Mouse (Mus musculus) Patski (cell line): ENCODE measurements around the gene Obp2a. TPM values are rescaled to one million over a fixed set of nuclear protein-coding genes. Genes with fewer than 3 reads are reported as not detected.
"Not testable (repeated sequence)": the region's sequence is repeated elsewhere in the genome, so short reads cannot be mapped to it uniquely, and the experiment has no call there.

ENCODE experiments used
- ATAC-seq: fragments of 100-300 bp; one replicate; pipeline ENCODE4 v1.8.0; 2021
- CTCF ChIA-PET: fragments of 350-600 bp; sonication (Branson Sonifier 250); formaldehyde crosslinking; loops from one replicate; lab custom pipeline; 2022; ENCODE audit warnings: inconsistent platforms; lab: Charles Lee
- POLR2A ChIA-PET: fragments of 350-600 bp; sonication (Branson Sonifier 250); formaldehyde crosslinking; loops from one replicate; lab custom pipeline; 2022; ENCODE audit warnings: antibody characterized with exemption, inconsistent platforms; lab: Charles Lee
- DNase-seq: peaks from one replicate; pipeline ENCODE4 v3.0.0-alpha.2; 2011; ENCODE audit warnings: low read depth, low spot score
- H3K27me3 ChIP-seq: fragments of 371-371 bp; one replicate; pipeline ENCODE4 v1.5.1; 2021
- CTCF ChIP-seq: fragments of 100-300 bp; IDR thresholded peaks from one replicate; pipeline ENCODE4 v1.5.1; 2021
- in situ Hi-C: fragments of 300-500 bp; cut with MboI; formaldehyde crosslinking; loops from 3 replicates; pipeline ENCODE4 v1.11.1; 2018; ENCODE audit warnings: low pct_unique_long_range_greater_than_20kb, mixed read lengths
- polyA plus RNA-seq: library from polyadenylated mRNA; unstranded; gene quantifications from one replicate; pipeline ENCODE4 v1.2.3, GENCODE M21; 2021

The Obp2a gene
- polyA plus RNA-seq, 1 experiment from 2014 or later: not detected

GRCm38 (mm10) chr2:25676486-25676885, 23.4 kb upstream of the Obp2a start, which contains the start of gene Lcn6:
Lcn6 (plus strand) TSS chr2:25676786.
- H3K27me3 ChIP-seq: peaks cover 23% of the 10 kb centered on the region
- DNase-seq (no peak), ATAC-seq (no peak)
- in situ Hi-C loops: no loop called here
- TF ChIP-seq CTCF: no peak
- CTCF ChIA-PET: interaction anchor here (1.5 kb wide), 1 partner anchor 16 kb away, joined by 4 read pairs; no protein-coding TSS in a partner anchor
- POLR2A ChIA-PET: no interaction called here

- peaks cover 26% of the 10 kb centered on the region for H3K27me3 ChIP-seq
- CTCF ChIA-PET: no interaction called here
- in situ Hi-C loops: no loop called here
- no peak for TF ChIP-seq CTCF
- POLR2A ChIA-PET: no interaction called here
- ATAC-seq (no peak), DNase-seq (no peak)
Measured at GRCm38 (mm10) chr2:25679559-25679958, 20.3 kb upstream of the Obp2a start.

GRCm38 (mm10) chr2:25682426-25682825, 17.4 kb upstream of the Obp2a start, which contains the start of gene Lcn10:
Lcn10 (plus strand) TSS chr2:25682726.
- ChIA-PET POLR2A (no interaction called here), CTCF (no interaction called here)
- DNase-seq (no peak), ATAC-seq (no peak)
- no peak for TF ChIP-seq CTCF
- peaks cover 26% of the 10 kb centered on the region for H3K27me3 ChIP-seq
- in situ Hi-C loops: no loop called here

GRCm38 (mm10) chr2:25686941-25687340, 12.9 kb upstream of the Obp2a start:
- TF ChIP-seq CTCF: no peak
- in situ Hi-C loops: no loop called here
- DNase-seq (no peak), ATAC-seq (no peak)
- H3K27me3 ChIP-seq: peaks cover 11% of the 10 kb centered on the region
- ChIA-PET POLR2A (no interaction called here), CTCF (no interaction called here)

GRCm38 (mm10) chr2:25694605-25695004, 5.2 kb upstream of the Obp2a start:
- TF ChIP-seq CTCF: peak; percentile 74
- DNase-seq (no peak), ATAC-seq (peak; percentile 39)
- CTCF ChIA-PET: interaction anchor here (2.4 kb wide), 1 partner anchor 12 kb away, joined by 14 read pairs; the partner anchor contains the start of gene Bmyc
- peaks cover 4% of the 10 kb centered on the region for H3K27me3 ChIP-seq
- POLR2A ChIA-PET: no interaction called here
- in situ Hi-C loops: no loop called here

GRCm38 (mm10) chr2:25696951-25697350, 2.9 kb upstream of the Obp2a start:
- ATAC-seq (no peak), DNase-seq (no peak)
- no peak for TF ChIP-seq CTCF
- ChIA-PET CTCF (no interaction called here), POLR2A (no interaction called here)
- in situ Hi-C loops: no loop called here
- peaks cover 4% of the 10 kb centered on the region for H3K27me3 ChIP-seq

- TF ChIP-seq CTCF: no peak
- in situ Hi-C loops: no loop called here
- CTCF ChIA-PET: no interaction called here
- POLR2A ChIA-PET: no interaction called here
- H3K27me3 ChIP-seq: peaks cover 4% of the 10 kb centered on the region
- no peak for DNase-seq
- ATAC-seq: no peak
Measured at GRCm38 (mm10) chr2:25698696-25699095, 1.1 kb upstream of the Obp2a start.

GRCm38 (mm10) chr2:25701001-25701400, 1.2 kb downstream of the Obp2a start:
- in situ Hi-C loops: no loop called here
- POLR2A ChIA-PET: interaction anchor here (0.6 kb wide), 1 partner anchor 712 kb away, joined by 3 read pairs; no protein-coding TSS in a partner anchor
- ATAC-seq: no peak
- no peak for TF ChIP-seq CTCF
- DNase-seq: no peak
- H3K27me3 ChIP-seq: peaks cover 4% of the 10 kb centered on the region
- CTCF ChIA-PET: no interaction called here

GRCm38 (mm10) chr2:25703706-25704105, 3.9 kb downstream of the Obp2a start:
- no peak for TF ChIP-seq CTCF
- ChIA-PET POLR2A (no interaction called here), CTCF (no interaction called here)
- H3K27me3 ChIP-seq: peaks cover 4% of the 10 kb centered on the region
- in situ Hi-C loops: no loop called here
- ATAC-seq (no peak), DNase-seq (no peak)

GRCm38 (mm10) chr2:25706643-25707481, 7.0 kb downstream of the Obp2a start, which contains the start of gene Bmyc:
Bmyc (plus strand) TSS chr2:25706739.
- ATAC-seq (peak; percentile 70), DNase-seq (no peak)
- peaks cover 4% of the 10 kb centered on the region for H3K27me3 ChIP-seq
- TF ChIP-seq CTCF: peak; percentile 76
- CTCF ChIA-PET: interaction anchor here (2.9 kb wide), 1 partner anchor 12 kb away, joined by 14 read pairs; no protein-coding TSS in a partner anchor
- in situ Hi-C loops: no loop called here
- POLR2A ChIA-PET: interaction anchor here (0.9 kb wide), 1 partner anchor 69 kb away, joined by 3 read pairs; no protein-coding TSS in a partner anchor

GRCm38 (mm10) chr2:25708121-25708520, 8.3 kb downstream of the Obp2a start:
- POLR2A ChIA-PET: interaction anchor here (0.9 kb wide), 1 partner anchor 68 kb away, joined by 3 read pairs; no protein-coding TSS in a partner anchor
- in situ Hi-C loops: no loop called here
- no peak for ATAC-seq

GRCm38 (mm10) chr2:25709056-25709455, 9.2 kb downstream of the Obp2a start:
- POLR2A ChIA-PET, CTCF ChIA-PET, DNase-seq, ATAC-seq, H3K27me3 ChIP-seq, in situ Hi-C loops: not testable (repeated sequence)

More at GRCm38 (mm10) chr2:25708121-25708520, 8.3 kb downstream of the Obp2a start:
- CTCF ChIA-PET: no interaction called here
- TF ChIP-seq CTCF: no peak
- no peak for DNase-seq
- H3K27me3 ChIP-seq: peaks cover 4% of the 10 kb centered on the region

GRCm38 (mm10) chr2:25709791-25710190, 9.9 kb downstream of the Obp2a start:
- DNase-seq, in situ Hi-C loops, ATAC-seq, POLR2A ChIA-PET, H3K27me3 ChIP-seq, CTCF ChIA-PET: not testable (repeated sequence)

- POLR2A ChIA-PET: not testable (repeated sequence)
Measured at GRCm38 (mm10) chr2:25711641-25712040, 11.8 kb downstream of the Obp2a start.

More at GRCm38 (mm10) chr2:25711641-25712040, 11.8 kb downstream of the Obp2a start:
- CTCF ChIA-PET, H3K27me3 ChIP-seq, DNase-seq, in situ Hi-C loops, ATAC-seq: not testable (repeated sequence)
